Mouse (Mus musculus) liver, adult 10 weeks (tissue): ENCODE measurements around the gene Mfsd12. TPM values are rescaled to one million over a fixed set of nuclear protein-coding genes. Genes with fewer than 3 reads are reported as not detected.

Experiments used
- polyA plus RNA-seq: library from polyadenylated mRNA; stranded (reverse); fragments of 350-450 nt; fragmentation: Illumina TruSeq; extraction: RNeasy Lipid Tissue Mini Kit (QIAGEN cat#74804); gene quantifications from one replicate; pipeline ENCODE4 v1.2.3, GENCODE M21; 2014; ENCODE audit warnings: low read depth, low replicate concordance

Gene Mfsd12
- polyA plus RNA-seq, result 0.24 TPM

GRCm38 (mm10) chr10:81356991-81357844, at the start of gene Mfsd12:
Gene Mfsd12 (plus strand): TSS chr10:81357491.

GRCm38 (mm10) chr10:81320550-81321347, 36.5 kb upstream of the Mfsd12 start, which contains the start of gene Cactin:
Gene Cactin (plus strand): TSS chr10:81321103.

GRCm38 (mm10) chr10:81328386-81328785, 28.9 kb upstream of the Mfsd12 start, which contains the start of gene Tbxa2r:
Gene Tbxa2r (plus strand): TSS chr10:81328731.

DNA sequence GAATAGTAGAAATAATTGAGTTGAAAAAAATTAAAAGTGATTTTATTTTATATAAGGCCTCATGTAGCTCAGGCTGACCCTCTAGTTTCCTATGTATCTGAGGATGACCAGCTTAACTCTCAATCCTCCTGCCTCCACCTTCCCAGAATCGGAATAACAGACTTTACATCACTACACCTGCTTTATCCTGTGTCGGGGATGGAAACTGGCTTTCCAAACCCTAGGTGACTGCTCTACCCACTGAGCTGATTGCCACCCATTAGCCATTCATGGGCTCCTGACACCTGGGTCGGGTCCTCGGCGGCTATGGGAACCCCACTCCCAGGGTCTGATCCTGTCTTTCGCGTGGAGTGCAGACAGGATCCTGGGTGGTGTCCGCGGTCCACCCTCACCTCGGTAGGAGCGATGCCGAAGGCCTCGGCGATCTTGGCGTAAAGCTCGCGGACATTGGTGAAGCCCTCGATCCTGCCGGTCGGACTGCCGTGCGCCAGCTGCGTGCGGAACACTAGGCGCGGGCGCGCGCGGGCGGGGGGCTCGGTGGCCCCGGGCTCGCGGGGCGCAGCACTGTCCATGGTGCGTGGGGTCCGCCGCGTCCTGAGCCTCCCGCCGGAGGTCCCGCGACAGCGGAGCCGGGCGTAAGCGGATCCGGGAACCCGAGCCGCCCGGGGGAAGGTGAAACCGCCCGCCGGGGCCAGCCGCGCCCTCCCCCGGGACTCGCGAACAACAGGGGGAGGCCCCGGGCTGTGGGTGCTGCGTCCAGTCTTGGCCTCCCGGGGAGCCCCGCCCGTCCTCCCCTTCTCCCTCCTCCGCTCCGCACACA, 14.4 kb upstream of the Mfsd12 start, which contains the start of gene Gipc3:
TSS of gene Gipc3 (minus strand) at position 581 of the 820 bp plus-strand sequence.

DNA sequence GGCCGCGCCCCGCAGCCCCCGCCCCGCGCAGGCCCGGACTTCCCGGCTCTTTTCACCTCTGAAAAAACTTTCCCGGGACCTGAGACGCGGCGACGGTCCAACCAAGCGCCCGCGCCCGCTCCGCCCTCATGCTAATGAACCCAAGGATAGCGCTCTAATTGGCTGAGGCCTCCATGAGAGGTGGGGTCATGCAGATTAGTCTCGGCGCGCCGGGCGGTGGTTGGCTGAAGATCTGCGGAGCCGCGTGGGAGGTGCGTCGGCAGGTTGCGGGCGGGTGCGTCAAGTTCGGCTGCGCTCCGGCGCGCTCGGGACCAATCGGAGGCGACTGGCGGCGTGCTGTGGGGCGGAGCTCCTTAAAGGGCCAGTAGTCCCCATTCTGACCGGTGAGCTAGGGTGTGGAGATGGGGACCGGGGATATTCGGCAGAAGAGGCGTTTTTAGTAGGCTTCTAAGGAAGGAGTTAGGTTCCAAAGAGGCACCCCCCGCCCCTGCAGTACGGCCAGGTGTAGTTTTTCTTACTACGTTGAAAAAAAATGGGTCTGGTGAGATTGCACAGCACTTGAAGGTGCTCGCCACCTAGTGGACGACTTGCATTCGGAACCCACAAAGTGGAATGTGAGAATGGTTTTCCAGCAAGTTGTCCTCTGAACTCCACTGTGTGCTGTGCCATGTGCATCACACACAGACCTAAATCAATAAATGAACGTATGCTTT, 6.8 kb upstream of the Mfsd12 start, which contains the start of gene Hmg20b:
TSS of gene Hmg20b (minus strand) at position 130 of the 713 bp plus-strand sequence.

GRCm38 (mm10) chr10:81365672-81366476, 8.6 kb downstream of the Mfsd12 start, which contains the start of gene 4930404N11Rik:
Gene 4930404N11Rik (minus strand): TSS chr10:81365816.

DNA sequence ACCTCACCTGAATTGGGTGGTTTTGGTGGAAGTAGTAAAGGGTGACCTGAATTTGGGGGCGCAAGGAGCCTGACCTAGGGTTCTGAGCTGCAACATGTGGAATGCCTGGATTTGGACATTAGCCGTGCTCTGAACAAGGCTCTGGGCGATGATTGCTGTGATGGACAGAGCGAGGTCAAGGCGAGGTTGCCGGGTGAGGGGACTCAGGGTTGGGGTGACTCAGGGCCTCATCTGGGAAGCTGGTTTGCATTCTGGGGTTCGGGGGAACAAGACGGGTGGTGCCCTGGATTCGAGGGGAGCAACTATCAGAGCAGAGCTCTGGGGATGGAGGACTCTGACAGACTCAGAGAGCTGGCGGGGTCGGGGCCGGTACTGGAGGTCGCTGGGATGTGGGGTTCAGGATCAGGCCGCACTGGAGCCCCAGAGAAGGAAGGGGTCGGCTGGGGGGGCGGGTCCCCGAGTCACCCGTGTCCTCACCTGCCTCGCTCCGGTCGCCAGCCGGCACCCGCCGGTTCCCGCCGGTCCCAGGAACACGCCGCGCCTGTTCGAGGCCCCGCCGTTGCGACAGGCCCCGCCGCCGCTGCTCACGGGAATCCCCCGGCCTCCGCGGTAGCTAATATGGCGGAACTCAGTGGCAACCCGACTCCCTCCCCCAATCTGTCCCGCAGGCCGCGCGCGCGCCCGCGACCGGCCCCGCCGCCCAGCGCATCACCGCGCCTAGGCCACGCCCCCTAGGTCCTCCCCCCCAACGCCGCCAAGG, 20.7 kb downstream of the Mfsd12 start, which contains the start of gene Fzr1:
TSS of gene Fzr1 (minus strand) at position 724 of the 760 bp plus-strand sequence.

DNA sequence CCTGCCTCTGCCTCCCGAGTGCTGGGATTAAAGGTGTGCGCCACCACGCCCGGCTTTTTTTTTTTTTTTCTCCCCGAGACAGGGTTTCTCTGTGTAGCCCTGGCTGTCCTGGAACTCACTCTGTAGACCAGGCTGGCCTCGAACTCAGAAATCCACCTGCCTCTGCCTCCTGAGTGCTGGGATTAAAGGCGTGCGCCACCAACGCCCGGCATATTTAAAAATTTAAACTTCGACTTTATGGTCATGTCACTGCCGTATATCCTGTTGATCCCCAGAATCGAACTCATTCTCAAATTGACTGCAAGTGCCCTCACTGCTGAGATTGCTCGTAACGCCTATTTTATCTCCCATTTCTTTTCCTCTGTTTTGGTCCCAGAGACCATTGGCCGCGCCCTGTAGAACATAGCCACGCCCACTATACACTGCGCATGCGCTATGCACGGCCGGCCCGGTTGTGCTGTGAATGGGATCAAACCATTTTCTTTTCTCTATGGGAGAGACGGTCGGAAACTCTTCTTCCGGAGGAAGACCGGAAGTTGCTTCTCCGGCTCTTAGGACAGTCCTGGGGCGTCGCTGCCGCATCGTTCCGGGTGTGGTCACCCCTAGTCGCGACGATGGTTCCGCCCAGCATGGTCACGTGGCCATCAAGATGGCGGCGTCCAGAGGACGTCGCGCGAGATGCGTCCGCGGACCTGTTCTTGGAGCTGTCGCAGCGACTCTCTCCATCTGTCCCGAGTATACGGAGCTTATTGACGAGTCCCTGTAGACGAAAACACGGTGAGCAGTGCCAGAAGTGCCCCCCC, 26.7 kb downstream of the Mfsd12 start, which contains the start of the genes Dohh and Gm48551:
TSS of gene Dohh (plus strand) at position 627 of the 803 bp plus-strand sequence.
TSS of gene Gm48551 (plus strand) at position 665 of the 803 bp plus-strand sequence.

DNA sequence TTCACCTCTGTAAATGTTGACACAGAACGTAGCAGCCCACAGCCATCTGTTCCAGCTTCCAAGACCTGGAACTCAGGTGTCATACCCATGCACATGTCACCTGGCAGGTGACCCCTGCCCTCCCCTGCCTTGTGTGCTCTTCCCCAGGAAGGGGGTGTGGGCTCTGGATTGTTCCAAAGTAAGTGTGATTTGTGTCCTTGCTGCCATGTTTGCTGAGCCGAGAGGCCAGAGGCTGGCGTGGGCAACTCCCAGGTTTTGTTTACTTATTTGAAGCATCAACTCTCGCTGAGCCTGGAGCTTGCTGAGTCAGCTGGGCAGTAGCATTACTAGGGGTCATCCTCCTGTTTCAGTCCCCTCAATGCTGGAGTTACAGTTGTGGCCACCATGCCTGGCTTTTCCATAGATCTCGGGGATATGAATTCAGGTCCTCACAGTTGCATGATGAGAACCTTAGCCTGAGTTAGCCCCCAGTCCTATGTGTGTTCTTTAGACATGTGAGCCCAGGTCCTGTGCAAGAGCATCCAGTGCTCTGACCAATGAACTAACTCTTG, 31.3 kb downstream of the Mfsd12 start, which contains the start of gene Gm48552:
TSS of gene Gm48552 (plus strand) at position 501 of the 551 bp plus-strand sequence.

DNA sequence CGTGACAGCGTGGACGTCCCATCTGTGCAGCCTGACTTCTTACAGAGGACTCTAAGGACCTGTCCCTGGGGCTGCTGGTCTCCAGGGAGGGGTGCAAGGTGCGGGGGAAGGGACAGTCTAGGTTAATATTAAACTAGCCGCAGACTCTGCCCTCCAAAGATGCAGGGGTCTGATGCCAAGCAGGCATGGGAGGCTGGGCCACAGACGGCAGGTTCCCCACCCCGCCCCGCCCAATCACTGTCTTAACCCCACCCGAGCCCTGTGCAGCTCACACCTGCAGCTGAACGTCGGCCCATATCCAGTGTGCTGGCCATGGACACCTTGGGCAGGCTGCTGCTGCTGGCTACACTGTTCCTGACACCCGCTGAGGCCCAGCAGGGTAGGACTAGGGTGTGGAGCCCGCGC, 35.5 kb downstream of the Mfsd12 start, which contains the start of gene Smim24:
TSS of gene Smim24 (plus strand) at position 271 of the 405 bp plus-strand sequence.

Other genes with a start within 250 kb of the Mfsd12 start
- 6.0 TPM for gene Zbtb7a, start 222.3 kb upstream of the Mfsd12 start, polyA plus RNA-seq
- gene Pias4, start 189.6 kb upstream of the Mfsd12 start, polyA plus RNA-seq, result 0.61 TPM
- gene Eef2, start 180.9 kb upstream of the Mfsd12 start, polyA plus RNA-seq, result 34.4 TPM
- not detected for gene Dapk3, start 174.5 kb upstream of the Mfsd12 start, polyA plus RNA-seq
- not detected for gene 4930442H23Rik, start 173.6 kb upstream of the Mfsd12 start, polyA plus RNA-seq
- gene Nmrk2, start 155.4 kb upstream of the Mfsd12 start, polyA plus RNA-seq, result not detected
- not detected for gene Atcay, start 126.7 kb upstream of the Mfsd12 start, polyA plus RNA-seq
- not detected for gene Zfr2, start 124.3 kb upstream of the Mfsd12 start, polyA plus RNA-seq
- not detected for gene Matk, start 104.6 kb upstream of the Mfsd12 start, polyA plus RNA-seq
- gene Mrpl54, start 90.6 kb upstream of the Mfsd12 start, polyA plus RNA-seq, result 4.6 TPM
- 1.1 TPM for gene Apba3, start 90.5 kb upstream of the Mfsd12 start, polyA plus RNA-seq
- gene Tjp3, start 65.9 kb upstream of the Mfsd12 start, polyA plus RNA-seq, result 1.4 TPM
- gene Pip5k1c, start 64.5 kb upstream of the Mfsd12 start, polyA plus RNA-seq, result 1.0 TPM
- gene Cactin, start 36.4 kb upstream of the Mfsd12 start, polyA plus RNA-seq, result 0.24 TPM
- not detected for gene Tbxa2r, start 28.8 kb upstream of the Mfsd12 start, polyA plus RNA-seq
- not detected for gene Gipc3, start 14.2 kb upstream of the Mfsd12 start, polyA plus RNA-seq
- 4.2 TPM for gene Hmg20b, start 7.0 kb upstream of the Mfsd12 start, polyA plus RNA-seq
- not detected for gene 4930404N11Rik, start 8.3 kb downstream of the Mfsd12 start, polyA plus RNA-seq
- gene Fzr1, start 21.0 kb downstream of the Mfsd12 start, polyA plus RNA-seq, result 0.34 TPM
- gene Dohh, start 26.9 kb downstream of the Mfsd12 start, polyA plus RNA-seq, result not detected
- not detected for gene Gm48551, start 27.0 kb downstream of the Mfsd12 start, polyA plus RNA-seq
- not detected for gene Gm48552, start 31.5 kb downstream of the Mfsd12 start, polyA plus RNA-seq
- not detected for gene Smim24, start 35.6 kb downstream of the Mfsd12 start, polyA plus RNA-seq
- gene Nfic, start 98.1 kb downstream of the Mfsd12 start, polyA plus RNA-seq, result 14.6 TPM
- not detected for gene Celf5, start 125.2 kb downstream of the Mfsd12 start, polyA plus RNA-seq
- 1.6 TPM for gene Ncln, start 138.9 kb downstream of the Mfsd12 start, polyA plus RNA-seq
- gene S1pr4, start 142.6 kb downstream of the Mfsd12 start, polyA plus RNA-seq, result not detected
- gene Gna15, start 166.7 kb downstream of the Mfsd12 start, polyA plus RNA-seq, result not detected
- gene Gna11, start 187.7 kb downstream of the Mfsd12 start, polyA plus RNA-seq, result 4.4 TPM
- gene Aes, start 202.0 kb downstream of the Mfsd12 start, polyA plus RNA-seq, result 37.6 TPM
- gene Tle2, start 217.1 kb downstream of the Mfsd12 start, polyA plus RNA-seq, result 4.2 TPM
- 0.74 TPM for gene Tle6, start 243.6 kb downstream of the Mfsd12 start, polyA plus RNA-seq
- 0.53 TPM for gene BC025920, start 248.8 kb downstream of the Mfsd12 start, polyA plus RNA-seq